Comparison of ENCODE assay signal across 8 mouse cellular contexts in genomic region chr5:134183162-134183561, GRCm38 (mm10). TPM values are rescaled to one million over a fixed set of nuclear protein-coding genes. Genes with fewer than 3 reads are reported as not detected.
DNase-seq lines count a peak whose midpoint lies in the region; ATAC-seq and TF ChIP-seq lines count a peak whose summit lies in the region.

No protein-coding gene starts in this region.

- peak overlapping the region; percentile 92 for H3K9ac ChIP-seq in liver, adult 2 months (ENCODE audit: low read depth, low read length)
- peak overlapping the region; percentile 72 for H3K9ac ChIP-seq in embryonic facial prominence, embryonic 12.5 days
- H3K9ac ChIP-seq in intestine, embryonic 14.5 days (ENCODE audit: low read length): peak overlapping the region; percentile 86
- peak overlapping the region; percentile 78 for H3K9ac ChIP-seq in neural tube, embryonic 13.5 days

- H3K4me3 ChIP-seq in liver, adult 2 months (ENCODE audit: insufficient read depth, low read depth, low read length): peak overlapping the region; percentile 81
- H3K4me3 ChIP-seq in embryonic facial prominence, embryonic 12.5 days: peak overlapping the region; percentile 69
- H3K4me3 ChIP-seq in intestine, embryonic 14.5 days (ENCODE audit: low read depth, low read length): peak overlapping the region; percentile 60
- peak overlapping the region; percentile 53 for H3K4me3 ChIP-seq in neural tube, embryonic 13.5 days

- DNase-seq in liver, adult 2 months (ENCODE audit: extremely low read depth, low read depth, low spot score): no peak
- no peak for DNase-seq in liver
- DNase-seq in intestine, embryonic 14.5 days (ENCODE audit: low spot score): no peak
- no peak for DNase-seq in right cerebral cortex, adult 2 months (ENCODE audit: low spot score in 2 of 2)
- DNase-seq in frontal cortex, postnatal 10 days (ENCODE audit: low spot score in 2 of 2): no peak
- no peak for DNase-seq in cerebellum, postnatal 25 days

- peaks cover 13% of the 10 kb centered on the region for H3K4me1 ChIP-seq in liver, adult 2 months (ENCODE audit: control insufficient read depth, insufficient read depth, low read length)
- peaks cover 18% of the 10 kb centered on the region for H3K4me1 ChIP-seq in embryonic facial prominence, embryonic 12.5 days
- peaks cover 17% of the 10 kb centered on the region for H3K4me1 ChIP-seq in intestine, embryonic 14.5 days (replicated peaks; ENCODE audit: control insufficient read depth, insufficient read depth, low read length)
- peaks cover 19% of the 10 kb centered on the region for H3K4me1 ChIP-seq in neural tube, embryonic 13.5 days (replicated peaks)

- H3K4me2 ChIP-seq in embryonic facial prominence, embryonic 12.5 days (replicated peaks): peak overlapping the region; percentile 92
- H3K4me2 ChIP-seq in intestine, embryonic 14.5 days (ENCODE audit: low read length): peak overlapping the region; percentile 83
- H3K4me2 ChIP-seq in neural tube, embryonic 13.5 days: peak overlapping the region; percentile 87

- H3K36me3 ChIP-seq in liver, adult 2 months (ENCODE audit: control insufficient read depth, insufficient read depth, low read length): no peaks in the 10 kb centered on the region
- H3K36me3 ChIP-seq in embryonic facial prominence, embryonic 12.5 days: no peaks in the 10 kb centered on the region
- H3K36me3 ChIP-seq in intestine, embryonic 14.5 days (ENCODE audit: control insufficient read depth, insufficient read depth, low read length): no peaks in the 10 kb centered on the region
- H3K36me3 ChIP-seq in neural tube, embryonic 13.5 days: no peaks in the 10 kb centered on the region

- no peak for ATAC-seq in embryonic facial prominence, embryonic 12.5 days (ENCODE audit: insufficient number of reproducible peaks, insufficient read depth, low FRiP score, low TSS enrichment)
- ATAC-seq in intestine, embryonic 14.5 days (replicated peaks; ENCODE audit: low FRiP score, low TSS enrichment, low read depth): no peak
- no peak for ATAC-seq in neural tube, embryonic 13.5 days (ENCODE audit: low read depth)

- H3K27ac ChIP-seq in liver, adult 2 months (replicated peaks; ENCODE audit: insufficient read depth, low read depth, low read length): peak overlapping the region; percentile 96
- peak overlapping the region; percentile 92 for H3K27ac ChIP-seq in embryonic facial prominence, embryonic 12.5 days
- H3K27ac ChIP-seq in intestine, embryonic 14.5 days (ENCODE audit: low read depth): peak overlapping the region; percentile 95; the same call in 1 of the 2 replicates
- H3K27ac ChIP-seq in neural tube, embryonic 13.5 days (replicated peaks): peak overlapping the region; percentile 93

- TF ChIP-seq CTCF in liver, adult 2 months (IDR thresholded peaks at IDR 0.05; ENCODE audit: low read depth, low read length): no peak

- no peaks in the 10 kb centered on the region; the same call in 1 of the 2 replicates for H3K79me2 ChIP-seq in liver, adult 2 months (ENCODE audit: control insufficient read depth, insufficient read depth, low read length)

- WGBS in liver, adult 2 months: 15% methylated on average over 7 of the region's 7 CpGs
- 62% methylated on average over 7 of the region's 7 CpGs for WGBS in embryonic facial prominence, embryonic 12.5 days
- WGBS in intestine, embryonic 14.5 days: 43% methylated on average over 7 of the region's 7 CpGs
- 56% methylated on average over 7 of the region's 7 CpGs for WGBS in neural tube, embryonic 13.5 days

- H3K27me3 ChIP-seq in liver, adult 2 months (ENCODE audit: control insufficient read depth, insufficient read depth, low read length): no peaks in the 10 kb centered on the region
- no peaks in the 10 kb centered on the region for H3K27me3 ChIP-seq in embryonic facial prominence, embryonic 12.5 days
- no peaks in the 10 kb centered on the region for H3K27me3 ChIP-seq in intestine, embryonic 14.5 days (replicated peaks; ENCODE audit: control insufficient read depth, insufficient read depth, low read length)
- H3K27me3 ChIP-seq in neural tube, embryonic 13.5 days: no peaks in the 10 kb centered on the region

- no peak for TF ChIP-seq POLR2A in liver, adult 2 months (IDR thresholded peaks at IDR 0.05; ENCODE audit: extremely low read depth, insufficient read depth, low read length)

- no peaks in the 10 kb centered on the region for H3K9me3 ChIP-seq in embryonic facial prominence, embryonic 12.5 days
- H3K9me3 ChIP-seq in intestine, embryonic 14.5 days (ENCODE audit: control insufficient read depth, low read length): 0 out of 2 replicates have a peak, but pooled peaks cover 3% of the 10 kb centered on the region
- no peaks in the 10 kb centered on the region for H3K9me3 ChIP-seq in neural tube, embryonic 13.5 days

RNA-seq across cellular contexts. Expression of gene Gtf2ird2, which starts 0.7 kb away (rescaled TPM):
- total RNA-seq in liver, adult 2 months (2014; rRNA removed): 3.1 and 4.2 TPM in 2 replicates
- 2.4 and 2.8 TPM in 2 replicates for polyA plus RNA-seq in liver, adult 2 months (2012; rRNA removed)
- polyA plus RNA-seq in embryonic facial prominence, embryonic 12.5 days (2016; fragmentation: Nextera tagmentation; extraction: Ambion mirVana): 10.6 and 11.4 TPM in 2 replicates
- polyA plus RNA-seq in intestine, embryonic 14.5 days (2014; fragmentation: Nextera tagmentation; extraction: Ambion mirVana): 7.5 and 8.0 TPM in 2 replicates
- polyA plus RNA-seq in neural tube, embryonic 13.5 days (2015; fragmentation: Nextera tagmentation; extraction: Ambion mirVana): 13.9 and 14.4 TPM in 2 replicates

RNA-seq across cellular contexts. Expression of gene Rcc1l, which starts 6.6 kb away (rescaled TPM):
- total RNA-seq in liver, adult 2 months (2014; rRNA removed): 9.9 and 11.2 TPM in 2 replicates
- polyA plus RNA-seq in liver, adult 2 months (2012; rRNA removed): 16.4 and 16.9 TPM in 2 replicates
- polyA plus RNA-seq in embryonic facial prominence, embryonic 12.5 days (2016; fragmentation: Nextera tagmentation; extraction: Ambion mirVana): 36.6 and 38.0 TPM in 2 replicates
- polyA plus RNA-seq in intestine, embryonic 14.5 days (2014; fragmentation: Nextera tagmentation; extraction: Ambion mirVana): 32.3 and 32.5 TPM in 2 replicates
- polyA plus RNA-seq in neural tube, embryonic 13.5 days (2015; fragmentation: Nextera tagmentation; extraction: Ambion mirVana): 14.9 and 16.6 TPM in 2 replicates

RNA-seq across cellular contexts. Expression of gene Ncf1, which starts 46.3 kb away (rescaled TPM):
- 2.9 and 4.3 TPM in 2 replicates for total RNA-seq in liver, adult 2 months (2014; rRNA removed)
- polyA plus RNA-seq in liver, adult 2 months (2012; rRNA removed): 2.2 and 3.3 TPM in 2 replicates
- 2.2 and 2.3 TPM in 2 replicates for polyA plus RNA-seq in embryonic facial prominence, embryonic 12.5 days (2016; fragmentation: Nextera tagmentation; extraction: Ambion mirVana)
- 3.4 and 4.1 TPM in 2 replicates for polyA plus RNA-seq in intestine, embryonic 14.5 days (2014; fragmentation: Nextera tagmentation; extraction: Ambion mirVana)
- 3.1 and 3.5 TPM in 2 replicates for polyA plus RNA-seq in neural tube, embryonic 13.5 days (2015; fragmentation: Nextera tagmentation; extraction: Ambion mirVana)
